Mouse (Mus musculus) adrenal gland, postnatal 36 days (tissue): ENCODE data around the gene Esp16. TPM values are rescaled to one million over a fixed set of nuclear protein-coding genes. Genes with fewer than 3 reads are reported as not detected.
"Not testable (repeated sequence)": the region's sequence is repeated elsewhere in the genome, so short reads cannot be mapped to it uniquely, and the experiment has no call there.

ENCODE experiments used
- DNase-seq, 2 experiments: peaks; one replicate each; pipeline ENCODE4 v3.0.0; 2021; ENCODE audit warnings: mixed read lengths in 1 of 2
- long read RNA-seq, 2 experiments: library from polyadenylated mRNA; stranded (forward); transcript quantifications; one replicate each; pipeline ENCODE4 v2.0.0; 2021; ENCODE audit warnings: borderline sequencing depth in 2 of 2
- total RNA-seq, 2 experiments: library from RNA; stranded (reverse); gene quantifications; 2 replicates each; pipeline ENCODE4 v1.2.3; 2021

Gene Esp16
- total RNA-seq, result not detected
- long read RNA-seq, experiment 1, result 0 reads
- long read RNA-seq, experiment 2, result 0 reads

DNA sequence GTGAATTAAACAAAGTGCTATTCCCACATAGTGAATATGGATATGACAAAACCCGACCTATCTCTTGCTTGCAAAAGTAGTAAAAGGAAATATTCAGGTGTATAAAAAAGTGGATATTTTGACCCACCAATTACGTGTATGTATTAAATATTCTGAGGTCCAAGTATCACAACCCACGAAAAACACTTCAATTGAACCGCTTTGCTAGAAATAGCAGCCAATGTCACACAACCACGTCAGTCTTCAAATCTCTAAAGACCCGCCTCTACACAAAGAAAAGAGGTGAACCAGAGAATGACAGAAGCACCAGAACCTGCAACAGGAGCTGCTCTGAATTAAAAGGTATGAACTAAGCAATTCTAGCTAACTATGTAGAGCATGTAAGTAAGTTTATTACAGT is at the start of gene Esp16:
Gene Esp16 (plus strand): TSS at position 301 of the 400 bp plus-strand sequence.
- not testable (repeated sequence) for DNase-seq

- not testable (repeated sequence) for DNase-seq
Observed at GRCm38 (mm10) chr17:39498043-39498442, 37.9 kb upstream of the Esp16 start.

Other genes starting within 250 kb of the Esp16 start
- not detected for gene Esp18, start 129.8 kb upstream of the Esp16 start, total RNA-seq
- gene Esp15, start 104.8 kb downstream of the Esp16 start, total RNA-seq, result not detected